ENCODE assay signal across 21 mouse cellular contexts in the genomic region with DNA sequence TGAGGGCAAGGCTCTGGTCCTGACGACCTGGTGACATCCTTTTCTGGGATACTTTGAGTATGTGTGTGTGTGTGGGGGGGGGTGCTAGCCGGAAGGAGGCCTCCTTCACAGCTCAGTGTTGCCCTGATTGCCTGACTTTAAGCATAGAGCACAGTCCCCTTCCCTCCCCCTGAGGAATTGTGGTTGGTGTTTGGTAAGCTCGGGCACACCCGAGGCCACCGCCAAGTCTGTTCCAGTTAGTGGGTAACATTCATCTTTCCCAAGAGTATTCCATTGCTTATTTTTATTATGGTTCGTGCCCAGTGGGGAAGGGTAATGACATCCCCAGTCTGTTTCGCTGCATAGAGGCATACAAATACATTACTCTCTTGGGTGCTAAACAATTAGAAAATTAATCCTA.
"Had no signal": no experiment of that assay in that cellular context is flagged by ENCODE, and none has a peak within 500 bp of the region (broad histone marks: within the 10 kb centered on the region; RNA-seq: fewer than 3 reads in every experiment).

No protein-coding gene starts in this region.

- H3K4me1 ChIP-seq: limb, embryonic 10.5 days; limb, embryonic 13.5 days; liver, embryonic 12.5 days; liver, embryonic 15.5 days; lung, embryonic 15.5 days; midbrain, embryonic 15.5 days; stomach, embryonic 15.5 days had no signal

- H3K4me3 ChIP-seq: kidney, embryonic 15.5 days; limb, embryonic 10.5 days; limb, embryonic 13.5 days; liver, embryonic 12.5 days; liver, embryonic 15.5 days; lung, embryonic 15.5 days; midbrain, embryonic 12.5 days; midbrain, embryonic 15.5 days; myocyte; neural tube, embryonic 13.5 days; stomach, embryonic 15.5 days had no signal

- DNase-seq: kidney, postnatal 14 days; kidney, postnatal 4 days; layer of hippocampus, adult 9-11 months; liver; lung, adult 18-20 months; lung, postnatal 14 days; lung, postnatal 4 days; right cerebral cortex, postnatal 25 days; spleen, adult 18-20 months; thymus, postnatal 25 days had no signal

- H3K4me2 ChIP-seq: kidney, embryonic 15.5 days; limb, embryonic 13.5 days; liver, embryonic 12.5 days; liver, embryonic 15.5 days; lung, embryonic 15.5 days; midbrain, embryonic 12.5 days; midbrain, embryonic 15.5 days; neural tube, embryonic 13.5 days; stomach, embryonic 15.5 days had no signal

- ATAC-seq: liver, embryonic 12.5 days; midbrain, embryonic 15.5 days had no signal

- H3K36me3 ChIP-seq: kidney, embryonic 15.5 days; limb, embryonic 10.5 days; limb, embryonic 13.5 days; liver, embryonic 12.5 days; liver, embryonic 15.5 days; lung, embryonic 15.5 days; midbrain, embryonic 12.5 days; midbrain, embryonic 15.5 days; neural tube, embryonic 13.5 days; stomach, embryonic 15.5 days had no signal

- H3K9me3 ChIP-seq: kidney, embryonic 15.5 days; limb, embryonic 10.5 days; limb, embryonic 13.5 days; liver, embryonic 12.5 days; liver, embryonic 15.5 days; lung, embryonic 15.5 days; midbrain, embryonic 12.5 days; midbrain, embryonic 15.5 days; neural tube, embryonic 13.5 days; stomach, embryonic 15.5 days had no signal

- H3K27me3 ChIP-seq: kidney, embryonic 15.5 days; limb, embryonic 13.5 days; liver, embryonic 12.5 days; liver, embryonic 15.5 days; lung, embryonic 15.5 days; midbrain, embryonic 15.5 days; neural tube, embryonic 13.5 days; stomach, embryonic 15.5 days had no signal

- H3K9ac ChIP-seq: kidney, embryonic 15.5 days; limb, embryonic 13.5 days; liver, embryonic 12.5 days; liver, embryonic 15.5 days; lung, embryonic 15.5 days; midbrain, embryonic 12.5 days; midbrain, embryonic 15.5 days; neural tube, embryonic 13.5 days; stomach, embryonic 15.5 days had no signal

- H3K27ac ChIP-seq: kidney, embryonic 15.5 days; limb, embryonic 10.5 days; limb, embryonic 13.5 days; liver, embryonic 12.5 days; liver, embryonic 15.5 days; lung, embryonic 15.5 days; midbrain, embryonic 15.5 days; neural tube, embryonic 13.5 days; stomach, embryonic 15.5 days had no signal
